Mouse (Mus musculus) liver, embryonic 14.5 days (tissue): ENCODE measurements around the gene Bcl7a.

ENCODE experiments used
- CTCF ChIP-seq: IDR thresholded peaks from 2 replicates; pipeline ENCODE4 v1.5.1; 2016; ENCODE audit warnings: antibody characterized with exemption, low read depth, control low read depth
- EP300 ChIP-seq: IDR thresholded peaks from 2 replicates; pipeline ENCODE4 v1.6.1; 2016; ENCODE audit warnings: antibody characterized with exemption, low read depth

GRCm38 (mm10) chr5:123364302-123364971 is 20.8 kb downstream of the Bcl7a start:
- TF ChIP-seq CTCF = no peak
- no peak for TF ChIP-seq EP300
